Mouse (Mus musculus): ENCODE measurements around the gene Smg7.

The Smg7 gene

DNA sequence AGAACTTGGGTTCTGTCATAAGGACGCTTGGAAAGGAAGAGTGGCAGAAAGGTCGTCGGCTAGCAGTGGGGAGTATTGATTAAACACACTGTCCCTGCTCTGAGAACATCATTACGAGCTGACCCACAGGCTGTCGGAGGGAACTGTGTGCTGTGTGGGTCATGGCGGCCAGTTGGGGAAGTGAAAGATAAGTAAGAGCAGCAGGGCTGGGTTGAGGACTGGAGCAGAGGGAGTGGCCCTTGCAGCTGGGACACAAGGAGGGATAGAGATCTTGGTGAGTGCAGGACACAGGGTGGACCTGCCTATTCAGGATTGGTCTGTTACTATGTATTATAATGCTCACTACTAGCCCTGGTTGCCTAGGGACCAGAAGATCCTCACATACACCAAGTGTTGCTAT, 97.5 kb downstream of the Smg7 start:
- no peak for DNase-seq

DNA sequence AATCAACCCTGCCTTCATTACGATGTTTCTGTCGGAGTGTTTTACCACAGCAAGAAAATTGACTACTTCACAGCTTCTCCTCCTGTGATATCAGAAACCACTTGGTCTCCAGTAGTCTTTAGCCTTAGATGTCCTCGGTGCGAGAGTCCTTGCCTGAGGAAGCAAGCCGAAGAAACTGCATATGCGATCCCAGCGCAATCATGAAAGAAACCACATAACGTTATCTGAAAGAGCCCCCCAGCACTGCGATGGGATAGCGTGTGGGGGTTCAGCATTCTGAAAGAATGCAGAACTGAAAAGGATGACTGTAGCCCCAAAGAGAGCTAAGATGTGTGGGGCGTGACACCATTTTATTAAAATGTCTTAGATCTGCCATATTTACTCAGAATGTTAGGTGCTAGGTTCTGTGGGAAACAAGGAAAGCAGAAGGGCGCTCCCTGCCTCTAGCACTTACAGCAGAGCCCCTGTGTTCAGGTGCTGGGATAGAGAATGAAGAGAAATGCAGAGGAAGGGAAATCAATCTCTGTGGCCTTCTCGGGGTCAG, 101.7 kb downstream of the Smg7 start:
- DNase-seq, result no peak

DNA sequence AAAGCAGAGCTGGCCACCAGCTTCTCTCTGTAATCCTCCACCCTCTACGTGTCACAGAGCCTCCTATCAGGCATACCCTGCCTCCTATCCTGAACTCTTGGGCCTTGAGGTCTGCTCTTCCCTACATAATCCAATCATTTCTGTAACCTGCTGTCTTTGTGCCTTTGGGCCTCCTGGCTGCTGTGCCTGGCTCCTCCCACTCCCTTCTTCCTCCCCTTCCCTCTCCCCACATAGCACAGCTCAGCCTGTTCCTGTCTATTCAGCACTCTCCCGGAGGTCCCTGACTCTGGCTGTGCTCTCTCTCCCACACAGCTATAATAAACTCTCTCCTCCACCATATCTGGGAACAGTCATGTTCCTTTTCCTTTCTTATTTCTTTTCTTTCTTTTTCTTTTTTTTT, 102.5 kb downstream of the Smg7 start, which contains the start of gene Ncf2:
Gene Ncf2 (plus strand): TSS at position 298 of the 400 bp plus-strand sequence.
- no peak for DNase-seq

DNA sequence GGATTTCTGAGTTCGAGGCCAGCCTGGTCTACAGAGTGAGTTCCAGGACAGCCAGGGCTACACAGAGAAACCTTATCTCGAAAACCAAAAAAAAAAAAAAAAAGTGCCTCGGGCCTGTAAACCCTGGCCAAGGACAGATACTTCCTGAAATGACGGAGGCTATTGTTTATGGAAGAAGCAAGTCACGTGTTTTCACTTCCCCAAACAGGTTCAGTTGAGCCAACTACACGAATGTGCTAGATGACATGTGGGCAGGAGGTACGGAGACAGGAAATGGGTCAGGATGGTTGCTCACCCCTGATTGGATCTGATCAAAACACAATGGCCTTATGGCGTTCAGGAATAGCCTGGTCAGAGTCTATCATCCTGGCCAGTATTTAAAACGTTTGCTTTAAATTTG, 104.3 kb downstream of the Smg7 start:
- DNase-seq, result no peak

DNA sequence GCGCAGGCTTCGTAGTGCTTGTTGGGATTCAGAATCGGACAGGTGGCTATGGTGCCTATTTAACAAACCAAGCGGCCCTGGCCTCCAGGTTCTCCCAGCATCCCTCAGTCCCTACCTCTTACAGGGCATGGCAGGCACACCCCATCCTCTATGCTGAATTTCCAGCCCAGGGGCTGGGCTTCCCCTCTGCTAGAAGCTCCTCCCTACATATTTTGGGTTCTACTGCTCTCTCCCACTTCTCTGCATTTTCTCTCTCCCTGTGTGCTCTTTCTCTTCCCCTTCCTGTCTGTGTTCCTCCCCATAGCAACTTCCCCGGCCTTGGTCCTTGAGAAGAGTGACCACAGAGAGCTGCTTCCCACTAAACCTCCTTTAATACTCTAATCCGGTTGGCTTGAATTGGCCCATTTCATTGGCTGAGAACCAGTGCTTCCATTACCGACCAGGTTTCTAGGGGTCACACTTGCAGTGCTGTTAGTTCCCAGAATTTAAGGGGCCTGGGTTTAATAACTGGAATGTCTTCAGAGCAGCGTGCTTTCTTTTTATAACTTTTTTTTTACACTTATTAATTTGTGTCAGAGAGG, 105.7 kb downstream of the Smg7 start:
- DNase-seq, result no peak

DNA sequence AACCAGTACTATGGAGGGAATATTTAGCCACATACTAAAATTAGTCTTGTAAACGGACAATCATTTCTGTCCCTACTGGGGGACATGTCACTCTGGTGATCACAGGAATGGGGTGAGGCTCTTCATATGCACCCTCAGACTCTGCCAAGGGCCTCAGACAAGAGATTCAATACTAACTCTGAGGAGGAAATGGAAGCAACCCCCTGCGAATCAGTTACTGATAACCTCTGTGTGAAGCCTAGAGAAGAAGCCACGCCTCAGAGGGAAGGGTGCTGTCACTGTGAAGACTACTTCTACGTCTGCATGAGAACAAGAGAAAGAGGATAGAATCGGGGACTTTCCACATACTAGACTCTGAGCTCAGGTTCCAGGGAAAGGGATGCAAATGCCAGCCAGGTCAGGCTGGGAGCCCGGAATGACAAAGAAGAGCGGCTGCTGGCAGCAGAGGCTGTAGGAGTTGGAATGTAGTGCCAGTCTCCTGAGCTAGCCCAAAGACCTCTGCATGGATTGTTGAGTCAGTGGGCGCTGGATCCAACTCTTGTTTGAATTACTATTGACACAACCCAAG, 106.7 kb downstream of the Smg7 start:
- no peak for DNase-seq

DNA sequence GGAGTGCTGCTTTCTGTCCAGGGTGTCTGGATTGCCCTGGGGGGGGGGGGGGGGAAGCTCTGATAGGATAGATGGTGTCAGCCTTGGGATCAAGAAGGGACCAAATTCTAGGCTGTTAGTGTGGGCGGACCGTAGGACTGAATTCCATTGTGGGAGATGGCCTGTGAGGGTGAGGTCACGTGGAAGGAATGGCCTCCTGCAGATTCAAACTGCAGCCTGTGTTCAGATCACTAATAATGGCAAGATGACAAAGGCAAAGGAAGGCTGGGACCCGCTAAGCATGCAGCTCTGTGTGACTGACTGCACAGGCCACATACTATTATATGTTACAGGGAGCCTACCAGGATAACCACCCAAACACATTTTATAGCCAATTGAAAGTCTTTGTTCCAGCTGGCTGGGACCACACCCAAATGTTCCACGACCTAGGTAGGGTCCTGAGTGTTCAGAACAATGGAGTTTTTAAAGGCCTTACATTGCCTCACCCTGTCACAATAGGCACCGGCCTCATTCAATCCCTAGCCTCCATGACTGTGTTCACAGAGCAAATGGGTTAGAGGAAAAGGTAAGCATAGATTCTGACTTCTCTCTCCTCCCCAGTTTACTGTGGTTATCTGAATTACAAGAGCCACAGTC, 108.8 kb downstream of the Smg7 start:
- DNase-seq, result no peak

DNA sequence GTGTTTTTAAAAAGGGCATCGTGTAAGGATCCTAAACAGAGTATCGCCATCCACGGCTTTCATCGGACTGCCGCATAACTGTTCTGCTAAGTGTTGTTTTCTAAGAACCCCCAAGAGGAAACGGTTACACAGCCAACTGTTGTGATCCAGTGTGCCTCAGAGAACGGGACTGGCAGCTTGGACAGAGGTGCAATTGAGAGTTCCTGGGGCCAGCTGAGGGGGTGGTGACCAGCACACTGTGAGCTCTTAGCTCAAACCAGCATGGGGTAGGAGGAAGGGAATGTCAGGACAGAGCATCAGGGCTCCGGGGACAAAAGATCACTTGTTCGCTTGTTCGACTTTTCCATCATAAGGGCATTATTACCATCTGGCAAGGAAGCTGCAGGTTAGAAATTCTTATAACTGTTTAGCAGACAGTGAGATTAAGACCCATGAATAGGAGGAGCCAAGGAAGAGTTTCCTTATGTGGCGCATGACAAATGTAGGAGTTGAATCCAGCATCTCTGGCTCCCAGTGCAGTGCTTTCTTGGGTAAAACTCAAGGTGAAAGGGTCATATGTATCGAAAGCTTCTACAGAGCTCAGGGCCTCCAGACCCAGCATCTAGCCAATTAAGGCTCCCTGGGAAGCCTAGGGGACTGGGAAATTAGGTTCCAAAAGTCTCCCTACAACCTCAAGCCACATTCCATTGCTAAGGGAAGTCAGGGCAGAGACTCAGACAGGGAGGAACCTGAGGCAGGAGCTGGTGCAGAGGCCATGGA, 109.5 kb downstream of the Smg7 start:
- DNase-seq, result no peak

DNA sequence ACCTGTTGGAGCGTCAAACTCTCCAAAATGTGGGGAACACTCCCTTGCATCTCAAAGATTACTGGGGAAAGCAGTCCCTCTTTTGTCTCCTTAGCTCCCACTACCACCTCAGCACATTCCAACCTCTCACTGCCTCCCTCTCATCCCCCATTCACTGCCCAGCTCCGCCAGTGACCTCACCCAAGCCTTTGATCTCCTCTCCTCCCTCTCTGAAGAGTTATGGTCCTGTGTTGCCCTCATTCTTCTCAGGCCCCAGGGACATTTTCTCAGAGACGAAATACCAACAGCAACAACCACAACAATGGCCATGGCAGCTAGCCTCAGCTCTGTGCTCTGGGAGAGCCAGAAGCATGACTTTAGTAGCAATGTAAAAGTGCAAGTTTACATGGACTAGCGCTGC, 111.2 kb downstream of the Smg7 start:
- DNase-seq, result no peak

DNA sequence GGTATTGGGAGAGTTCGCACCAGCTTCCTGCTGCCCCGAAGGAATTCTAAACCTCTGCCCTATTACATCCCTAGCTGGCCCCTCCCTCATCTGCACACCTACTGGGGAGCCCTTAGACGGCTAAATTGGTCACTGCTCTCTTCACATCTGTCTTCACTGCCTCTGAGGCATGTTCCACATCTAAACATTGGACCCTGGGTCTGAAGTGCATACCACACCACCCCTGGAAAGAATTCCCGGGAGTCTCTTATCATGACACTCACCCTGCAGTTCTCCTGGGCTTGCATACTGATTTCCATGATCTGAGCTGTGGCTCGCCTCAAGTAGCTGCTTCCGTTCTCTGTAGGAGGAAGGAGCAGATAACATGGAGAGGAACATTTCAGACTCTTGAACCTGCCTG, 111.6 kb downstream of the Smg7 start:
- no peak for DNase-seq

DNA sequence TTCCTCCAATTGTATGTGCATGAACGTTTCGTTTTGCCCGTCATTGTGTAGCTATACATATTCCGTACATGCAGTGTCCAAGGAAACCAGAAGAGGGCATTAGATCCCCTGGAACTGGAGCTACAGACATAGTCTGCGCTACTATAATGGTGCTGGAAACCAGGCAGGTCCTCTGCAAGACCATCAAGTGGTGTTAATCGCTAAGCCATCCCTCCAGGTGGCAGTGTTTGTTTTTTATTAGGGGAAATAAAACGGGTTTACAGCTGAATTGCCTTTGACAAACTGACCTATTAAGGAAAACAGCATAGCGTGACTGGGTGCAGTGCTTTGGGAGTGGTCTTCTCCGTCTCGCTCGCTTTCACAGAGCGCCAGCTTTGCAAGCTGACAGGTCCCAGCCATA, 112.2 kb downstream of the Smg7 start:
- DNase-seq, result peak; percentile 45

DNA sequence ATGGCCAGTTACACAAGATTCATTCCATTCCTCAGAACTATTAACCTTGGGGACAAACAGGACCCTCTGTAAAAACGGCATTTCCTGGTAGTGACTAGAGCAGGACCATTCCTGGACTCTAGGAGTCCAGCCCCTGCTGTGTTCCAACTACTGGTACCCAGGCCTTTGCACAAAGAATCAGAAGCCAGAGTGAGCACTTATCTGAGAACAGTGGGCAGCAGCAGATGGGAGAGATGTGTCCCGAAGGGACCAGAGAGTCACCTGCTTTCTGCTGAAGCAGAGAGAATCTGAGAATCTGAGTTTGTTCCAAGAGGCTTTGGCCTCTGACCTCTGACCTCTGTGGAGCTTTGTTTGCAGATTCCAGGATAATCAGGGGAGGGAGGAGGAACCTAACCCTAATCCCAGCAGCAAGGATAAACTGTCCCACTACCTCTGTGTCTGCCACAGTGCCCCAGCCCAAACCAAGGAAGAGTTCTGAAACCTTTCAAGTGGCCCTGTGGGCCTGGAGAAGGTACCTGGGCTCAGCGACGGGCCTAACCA, 114.3 kb downstream of the Smg7 start:
- no peak for DNase-seq

All from kidney, adult 18-20 months (tissue).